Mouse (Mus musculus) olfactory bulb, adult 2 months (tissue): ENCODE data around the gene Dennd5b. TPM values are rescaled to one million over a fixed set of nuclear protein-coding genes. Genes with fewer than 3 reads are reported as not detected.
"Not testable (repeated sequence)": the region's sequence is repeated elsewhere in the genome, so short reads cannot be mapped to it uniquely, and the experiment has no call there.

Experiments used
- H3K27ac ChIP-seq: fragments of 200-500 bp; 2 replicates; pipeline ENCODE4 v1.5.1; 2012; ENCODE audit warnings: low read depth, low read length; ENCODE audit not compliant: insufficient read depth
- H3K4me1 ChIP-seq: fragments of 200-500 bp; 2 replicates; pipeline ENCODE4 v1.6.1; 2012; ENCODE audit warnings: low read length; ENCODE audit not compliant: control insufficient read depth, insufficient read depth
- H3K4me3 ChIP-seq: fragments of 200-500 bp; 2 replicates; pipeline ENCODE4 v1.5.1; 2012; ENCODE audit warnings: mild to moderate bottlenecking, low read depth, low read length, moderate library complexity; ENCODE audit not compliant: insufficient read depth
- CTCF ChIP-seq: fragments of 200-500 bp; IDR thresholded peaks from 2 replicates; pipeline ENCODE4 v1.5.1; 2012; ENCODE audit warnings: low read depth, mild to moderate bottlenecking, low read length, moderate library complexity; ENCODE audit not compliant: insufficient read depth
- POLR2A ChIP-seq: fragments of 200-500 bp; IDR thresholded peaks from 2 replicates; pipeline ENCODE4 v1.6.1; 2012; ENCODE audit warnings: mild to moderate bottlenecking, low read depth, low read length, moderate library complexity; ENCODE audit not compliant: insufficient read depth
- WGBS: fragments of 180-500 bp; shearing (Covaris S2); methylation state at CpG from one replicate; pipeline ENCODE4 v1.1.7; 2018; 5-methylcytosine and 5-hydroxymethylcytosine counted together
- polyA plus RNA-seq: library from polyadenylated mRNA; stranded (reverse); fragments of >200 nt; gene quantifications from 2 replicates; pipeline ENCODE4 v1.2.4, GENCODE M21; 2012; ENCODE audit warnings: low replicate concordance; ENCODE audit not compliant: missing spikeins, insufficient read depth, insufficient read length

The Dennd5b gene
- polyA plus RNA-seq, 1 experiment = 30.8 TPM

GRCm38 (mm10) chr6:149134391-149135150 lies 33.1 kb upstream of the Dennd5b start:
- WGBS = 45% methylated on average over 5 of the region's 5 CpGs
- no peak for TF ChIP-seq POLR2A
- TF ChIP-seq CTCF = no peak
- Histone ChIP-seq H3K27ac (no peak overlapping the region), H3K4me1 (no peaks in the 10 kb centered on the region), H3K4me3 (no peak overlapping the region)

- no peak overlapping the region for H3K4me3 ChIP-seq
- TF ChIP-seq POLR2A (no peak), CTCF (no peak)
- 31% methylated on average over 5 of the region's 5 CpGs for WGBS
- H3K27ac ChIP-seq = no peak overlapping the region
- no peaks in the 10 kb centered on the region for H3K4me1 ChIP-seq
These were observed 31.0 kb upstream of the Dennd5b start for GRCm38 (mm10) chr6:149132311-149133077.

- Histone ChIP-seq H3K4me3 (no peak overlapping the region), H3K4me1 (no peaks in the 10 kb centered on the region), H3K27ac (no peak overlapping the region)
- WGBS = 28% methylated on average over 3 of the region's 3 CpGs
- TF ChIP-seq CTCF = no peak
- no peak for TF ChIP-seq POLR2A
These were observed 29.6 kb upstream of the Dennd5b start for GRCm38 (mm10) chr6:149131111-149131510.

GRCm38 (mm10) chr6:149129870-149130269 lies 28.4 kb upstream of the Dennd5b start, which contains the start of gene Gm10203:
Gene Gm10203 (plus strand): TSS chr6:149130170.
- not testable (repeated sequence) for H3K27ac ChIP-seq, H3K4me1 ChIP-seq, H3K4me3 ChIP-seq
- WGBS = 85% methylated on average over 8 of the region's 8 CpGs

GRCm38 (mm10) chr6:149126675-149127074 lies 25.2 kb upstream of the Dennd5b start:
- no peak for TF ChIP-seq POLR2A
- TF ChIP-seq CTCF = no peak
- Histone ChIP-seq H3K27ac (no peak overlapping the region), H3K4me1 (no peaks in the 10 kb centered on the region), H3K4me3 (no peak overlapping the region)
- WGBS = 71% methylated on average over 4 of the region's 4 CpGs

- H3K27ac ChIP-seq = no peak overlapping the region
- H3K4me3 ChIP-seq = no peak overlapping the region
- WGBS = 80% methylated on average over 3 of the region's 3 CpGs
- TF ChIP-seq POLR2A = no peak
- no peak for TF ChIP-seq CTCF
- H3K4me1 ChIP-seq = no peaks in the 10 kb centered on the region
These were observed 21.6 kb upstream of the Dennd5b start for GRCm38 (mm10) chr6:149123042-149123441.

GRCm38 (mm10) chr6:149119853-149120252 lies 18.4 kb upstream of the Dennd5b start:
- no peak overlapping the region for H3K27ac ChIP-seq
- no peak for TF ChIP-seq CTCF
- TF ChIP-seq POLR2A = no peak
- H3K4me3 ChIP-seq = no peak overlapping the region
- 21% methylated on average over 2 of the region's 2 CpGs for WGBS
- H3K4me1 ChIP-seq = no peaks in the 10 kb centered on the region

GRCm38 (mm10) chr6:149118935-149119334 lies 17.5 kb upstream of the Dennd5b start:
- TF ChIP-seq CTCF = no peak
- TF ChIP-seq POLR2A = no peak
- 78% methylated on average over 2 of the region's 2 CpGs for WGBS

GRCm38 (mm10) chr6:149116992-149117391 lies 15.5 kb upstream of the Dennd5b start:
- TF ChIP-seq POLR2A (no peak), CTCF (no peak)
- Histone ChIP-seq H3K4me3 (no peak overlapping the region), H3K4me1 (no peaks in the 10 kb centered on the region), H3K27ac (no peak overlapping the region)

More at GRCm38 (mm10) chr6:149118935-149119334, 17.5 kb upstream of the Dennd5b start:
- Histone ChIP-seq H3K27ac (no peak overlapping the region), H3K4me1 (no peaks in the 10 kb centered on the region), H3K4me3 (no peak overlapping the region)
